In the genomic region with DNA sequence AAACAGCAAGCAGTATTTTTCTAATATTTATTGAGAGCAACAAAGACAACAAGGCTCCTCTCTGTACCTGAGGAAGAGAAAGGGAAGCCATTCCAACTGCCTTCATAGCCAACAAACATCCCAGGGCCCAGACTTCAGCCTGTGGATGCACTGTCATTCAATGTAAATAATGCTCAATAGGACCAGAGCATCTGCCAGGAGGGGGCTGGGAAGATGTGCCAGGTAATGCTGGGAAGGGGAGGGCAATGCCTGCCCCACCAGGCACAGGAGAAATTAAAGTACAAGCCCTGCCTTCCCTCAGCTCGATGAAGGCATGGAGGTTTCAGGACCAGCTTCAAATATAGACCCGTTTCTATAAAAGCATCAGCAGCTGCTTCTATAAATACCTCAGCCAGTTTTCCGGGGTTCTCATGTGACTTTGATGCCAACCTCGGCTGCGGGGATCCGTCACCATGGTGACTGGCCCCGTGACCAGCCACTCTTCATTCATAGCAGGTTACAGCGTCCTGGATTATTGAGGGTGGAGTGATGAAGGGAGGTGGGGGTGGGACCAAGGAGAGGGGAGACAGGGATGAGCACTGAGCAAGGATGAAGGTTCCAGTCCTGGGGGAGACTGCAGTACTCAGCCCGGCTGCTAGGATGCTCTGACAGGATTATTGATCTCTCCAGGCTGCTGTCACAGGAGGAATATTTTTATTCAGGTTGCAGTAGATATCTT, we compare ENCODE assay signal across 9 mouse cellular contexts. TPM values are rescaled to one million over a fixed set of nuclear protein-coding genes. Genes with fewer than 3 reads are reported as not detected.
A peak's percentile ranks its signal among the peaks of the same experiment; 100 is the strongest.
DNase-seq lines count a peak whose midpoint lies in the region; ATAC-seq and TF ChIP-seq lines count a peak whose summit lies in the region.
"Had no signal": no experiment of that assay in that cellular context is flagged by ENCODE, and none has a peak within 500 bp of the region (broad histone marks: within the 10 kb centered on the region; RNA-seq: fewer than 3 reads in every experiment).

No protein-coding gene starts in this region.

- no peaks in the 10 kb centered on the region for H3K27me3 ChIP-seq in heart, postnatal 0 days (ENCODE audit: control insufficient read depth, insufficient read depth, low read length)
- no peaks in the 10 kb centered on the region for H3K27me3 ChIP-seq in limb, embryonic 14.5 days (ENCODE audit: control insufficient read depth, insufficient read depth, low read length)

- H3K36me3 ChIP-seq in heart, postnatal 0 days (replicated peaks; ENCODE audit: control insufficient read depth, insufficient read depth, low read length) = no peaks in the 10 kb centered on the region
- H3K36me3 ChIP-seq in limb, embryonic 14.5 days (ENCODE audit: control insufficient read depth, insufficient read depth, low read length) = no peaks in the 10 kb centered on the region
- H3K36me3 ChIP-seq: lung, embryonic 15.5 days had no signal

- DNase-seq in embryo, embryonic 11 days = peak; percentile 44
- no peak for DNase-seq in embryo, embryonic 9.5 days (ENCODE audit: extremely low spot score)
- DNase-seq in cerebellum, postnatal 36 days = peak; percentile 71 to 74
- peak; percentile 50 for DNase-seq in heart, postnatal 0 days (ENCODE audit: low spot score)
- no peak for DNase-seq in limb, embryonic 14.5 days (ENCODE audit: low spot score)
- peak; percentile 92 for DNase-seq in telencephalon, adult 2 months (ENCODE audit: low read depth, low spot score)
- DNase-seq in lung, postnatal 10 days = no peak
- no peak for DNase-seq in thymus, adult 18-20 months

- WGBS in heart, postnatal 0 days = 28% methylated on average over 9 of the region's 9 CpGs
- WGBS in limb, embryonic 14.5 days = 14% methylated on average over 9 of the region's 9 CpGs

- H3K9ac ChIP-seq in heart, postnatal 0 days (replicated peaks; ENCODE audit: low read depth, low read length) = 0 out of 2 replicates have a peak overlapping the region, but pooled peaks have one; percentile 28
- H3K9ac ChIP-seq in limb, embryonic 14.5 days (ENCODE audit: low read depth, low read length, severe bottlenecking) = no peak overlapping the region
- H3K9ac ChIP-seq: lung, embryonic 15.5 days had no signal

- TF ChIP-seq EP300 in heart, postnatal 0 days (IDR thresholded peaks at IDR 0.05; ENCODE audit: low read depth) = no peak

- H3K9me3 ChIP-seq in heart, postnatal 0 days (replicated peaks; ENCODE audit: control insufficient read depth, low read length) = no peaks in the 10 kb centered on the region
- H3K9me3 ChIP-seq in limb, embryonic 14.5 days (ENCODE audit: control insufficient read depth, low read length) = no peaks in the 10 kb centered on the region
- H3K9me3 ChIP-seq: lung, embryonic 15.5 days had no signal

- peak; percentile 85 for ATAC-seq in heart, postnatal 0 days (ENCODE audit: insufficient read depth, low read depth)
- ATAC-seq in limb, embryonic 14.5 days (ENCODE audit: low FRiP score, low read depth) = peak; percentile 67

- no peak for TF ChIP-seq CTCF in heart, postnatal 0 days (IDR thresholded peaks at IDR 0.05; ENCODE audit: low read depth)

- H3K27ac ChIP-seq in heart, postnatal 0 days (ENCODE audit: low read depth) = peak overlapping the region; percentile 30; the same call in 1 of the 2 replicates
- H3K27ac ChIP-seq in limb, embryonic 14.5 days (replicated peaks; ENCODE audit: low read depth, low read length) = no peak overlapping the region
- H3K27ac ChIP-seq: lung, embryonic 15.5 days had no signal

- no peak overlapping the region for H3K4me3 ChIP-seq in heart, postnatal 0 days (ENCODE audit: low read depth, low read length)
- H3K4me3 ChIP-seq in limb, embryonic 14.5 days (replicated peaks; ENCODE audit: low read length) = no peak overlapping the region
- H3K4me3 ChIP-seq: lung, embryonic 15.5 days had no signal

- H3K4me2 ChIP-seq in heart, postnatal 0 days (ENCODE audit: low read depth, low read length) = 0 out of 2 replicates have a peak overlapping the region, but pooled peaks have one; percentile 8
- H3K4me2 ChIP-seq in limb, embryonic 14.5 days (replicated peaks; ENCODE audit: low read depth, low read length, severe bottlenecking) = no peak overlapping the region; the same call in 1 of the 2 replicates
- H3K4me2 ChIP-seq: lung, embryonic 15.5 days had no signal

- TF ChIP-seq POLR2A in limb, embryonic 14.5 days (IDR thresholded peaks at IDR 0.05; ENCODE audit: borderline replicate concordance, extremely low read depth, insufficient read depth, insufficient read length) = no peak

- peaks cover 10% of the 10 kb centered on the region; the same call in 1 of the 2 replicates for H3K4me1 ChIP-seq in heart, postnatal 0 days (ENCODE audit: control insufficient read depth, insufficient read depth)
- H3K4me1 ChIP-seq in limb, embryonic 14.5 days (ENCODE audit: control insufficient read depth, insufficient read depth, low read length) = peaks cover 8% of the 10 kb centered on the region
- H3K4me1 ChIP-seq: lung, embryonic 15.5 days had no signal

RNA-seq across cellular contexts. Expression of gene Slc6a17, which starts 10.7 kb away (rescaled TPM):
- 9.7 and 22.3 TPM in 2 replicates for total RNA-seq in heart, postnatal 0 days (2014; rRNA removed; ENCODE audit: low replicate concordance)
- polyA plus RNA-seq in heart, postnatal 0 days (2015; fragmentation: Nextera tagmentation; extraction: Ambion mirVana) = 2.4 and 3.1 TPM in 2 replicates
- polyA plus RNA-seq in limb, embryonic 14.5 days (2012; rRNA removed) = 18.2 and 22.8 TPM in 2 replicates
- 6.4 and 9.5 TPM in 2 replicates for polyA plus RNA-seq in limb, embryonic 14.5 days (2014; fragmentation: Nextera tagmentation; extraction: Ambion mirVana)

RNA-seq across cellular contexts. Expression of gene Ubl4b, which starts 26.3 kb away (rescaled TPM):
- not detected in 2 replicates for total RNA-seq in heart, postnatal 0 days (2014; rRNA removed; ENCODE audit: low replicate concordance)
- not detected in 2 replicates for polyA plus RNA-seq in heart, postnatal 0 days (2015; fragmentation: Nextera tagmentation; extraction: Ambion mirVana)
- 0.31 TPM in 2 replicates for polyA plus RNA-seq in limb, embryonic 14.5 days (2012; rRNA removed)
- not detected in 2 replicates for polyA plus RNA-seq in limb, embryonic 14.5 days (2014; fragmentation: Nextera tagmentation; extraction: Ambion mirVana)
- polyA plus RNA-seq: lung, embryonic 15.5 days had no signal

Comparison
In these comparisons a context has a peak if more than half of its experiments do, and no peak if none do; other contexts are left out.
1. DNase-seq: peak in embryo, embryonic 11 days (single experiment), cerebellum, postnatal 36 days (2 of 2), heart, postnatal 0 days (single experiment) and telencephalon, adult 2 months (single experiment); none in embryo, embryonic 9.5 days (single experiment), limb, embryonic 14.5 days (single experiment), lung, postnatal 10 days (single experiment) and thymus, adult 18-20 months (0 of 2).